Mouse (Mus musculus) lung, postnatal 0 days (tissue): ENCODE results near the gene Cd40.

Experiments used
- CTCF ChIP-seq: IDR thresholded peaks from 2 replicates; pipeline ENCODE4 v1.5.1; 2016; ENCODE audit warnings: antibody characterized with exemption, mild to moderate bottlenecking
- EP300 ChIP-seq: IDR thresholded peaks from 2 replicates; pipeline ENCODE4 v1.6.1; 2016; ENCODE audit warnings: antibody characterized with exemption, mild to moderate bottlenecking, control low read depth

- no peak for TF ChIP-seq CTCF
- TF ChIP-seq EP300: no peak
Measured at GRCm38 (mm10) chr2:165064489-165064888, 9.1 kb downstream of the Cd40 start.
